Mouse (Mus musculus) midbrain, embryonic 12.5 days (tissue): ENCODE measurements around the gene Ung. TPM values are rescaled to one million over a fixed set of nuclear protein-coding genes. Genes with fewer than 3 reads are reported as not detected.

Source experiments
- ATAC-seq: fragments of 200-750 bp; cut with Nextera tagmentation; 2 replicates; pipeline ENCODE4 v1.8.0; 2017; ENCODE audit warnings: low read depth, moderate TSS enrichment, moderate library complexity; ENCODE audit not compliant: low FRiP score
- H3K27ac ChIP-seq: fragments of 300-500 bp; sonication (generic); replicated peaks from 2 replicates; pipeline ENCODE4 v1.5.1; 2016; ENCODE audit warnings: mild to moderate bottlenecking
- H3K27me3 ChIP-seq: fragments of 300-500 bp; sonication (generic); 2 replicates; pipeline ENCODE4 v1.6.1; 2016; ENCODE audit warnings: mild to moderate bottlenecking
- H3K36me3 ChIP-seq: fragments of 300-500 bp; sonication (generic); 2 replicates; pipeline ENCODE4 v1.6.1; 2016
- H3K4me1 ChIP-seq: fragments of 300-500 bp; sonication (generic); 2 replicates; pipeline ENCODE4 v1.6.1; 2016
- H3K4me2 ChIP-seq: fragments of 300-500 bp; sonication (generic); replicated peaks from 2 replicates; pipeline ENCODE4 v1.6.1; 2016; ENCODE audit warnings: mild to moderate bottlenecking, moderate library complexity
- H3K4me3 ChIP-seq: fragments of 300-500 bp; sonication (generic); 2 replicates; pipeline ENCODE4 v1.5.1; 2016; ENCODE audit warnings: mild to moderate bottlenecking
- H3K9ac ChIP-seq: fragments of 300-500 bp; sonication (generic); replicated peaks from 2 replicates; pipeline ENCODE4 v1.6.1; 2016; ENCODE audit warnings: mild to moderate bottlenecking, moderate library complexity
- H3K9me3 ChIP-seq: fragments of 300-500 bp; sonication (generic); 2 replicates; pipeline ENCODE4 v1.6.1; 2016; ENCODE audit warnings: mild to moderate bottlenecking
- WGBS: fragments of 180-500 bp; shearing (Covaris S2); methylation state at CpG from one replicate; pipeline ENCODE4 v1.1.7; 2016; 5-methylcytosine and 5-hydroxymethylcytosine counted together
- polyA plus RNA-seq: library from polyadenylated mRNA; unstranded; fragments of >200 nt; fragmentation: Nextera tagmentation; extraction: Ambion mirVana; gene quantifications from 2 replicates; pipeline ENCODE4 v1.2.1, GENCODE M21; 2016

Ung gene
- polyA plus RNA-seq, 1 experiment from 2014 or later, result 40.2 TPM

DNA sequence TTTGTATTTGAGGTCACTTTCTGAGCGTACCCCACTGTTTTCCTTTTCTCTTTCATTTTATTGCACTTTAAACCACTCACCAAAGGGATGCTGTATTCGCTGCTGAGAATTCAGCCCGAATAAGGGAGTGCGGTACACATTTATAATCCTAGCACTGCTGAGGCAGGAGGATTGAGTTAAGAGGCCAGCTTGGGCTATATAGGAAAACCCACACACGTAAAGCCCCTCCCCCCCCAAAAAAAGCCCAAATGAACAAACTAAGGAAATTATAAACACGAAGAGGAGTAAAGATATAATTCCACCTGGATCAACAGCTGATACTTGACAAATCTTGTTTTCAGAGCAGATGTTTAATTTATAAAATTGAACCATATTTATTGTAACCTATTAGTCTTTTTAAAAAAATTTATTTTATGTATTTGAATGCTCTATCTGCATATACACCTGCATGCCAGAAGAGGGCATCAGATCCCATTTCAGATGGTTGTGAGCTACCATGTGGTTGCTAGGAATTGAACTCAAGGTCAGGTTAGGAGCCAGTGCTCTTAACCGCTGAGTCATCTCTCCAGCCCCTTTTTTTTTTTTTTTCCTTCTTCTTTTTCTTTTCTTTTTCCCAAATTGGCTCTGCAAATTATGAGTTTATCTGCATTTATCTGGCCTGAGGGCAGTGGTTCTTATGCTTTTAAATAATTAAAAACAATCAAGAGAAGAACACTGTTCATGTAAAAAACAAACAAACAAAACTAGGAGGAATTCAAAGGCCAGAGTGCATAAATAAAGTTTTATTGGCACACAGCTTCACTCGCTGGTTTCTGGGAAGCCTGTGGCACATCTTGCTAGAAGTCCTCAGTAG lies 46.6 kb downstream of the Ung start:
- no peak for ATAC-seq
- no peak overlapping the region for H3K27ac ChIP-seq
- H3K27me3 ChIP-seq, result peaks cover 30% of the 10 kb centered on the region
- no peak overlapping the region for H3K9ac ChIP-seq
- peaks cover 12% of the 10 kb centered on the region for H3K4me1 ChIP-seq
- 56% methylated on average over 8 of the region's 8 CpGs for WGBS
- no peak overlapping the region for H3K4me3 ChIP-seq
- H3K4me2 ChIP-seq, result peak overlapping the region; percentile 65; the same call in 1 of the 2 replicates
- no peaks in the 10 kb centered on the region for H3K36me3 ChIP-seq
- no peaks in the 10 kb centered on the region for H3K9me3 ChIP-seq

DNA sequence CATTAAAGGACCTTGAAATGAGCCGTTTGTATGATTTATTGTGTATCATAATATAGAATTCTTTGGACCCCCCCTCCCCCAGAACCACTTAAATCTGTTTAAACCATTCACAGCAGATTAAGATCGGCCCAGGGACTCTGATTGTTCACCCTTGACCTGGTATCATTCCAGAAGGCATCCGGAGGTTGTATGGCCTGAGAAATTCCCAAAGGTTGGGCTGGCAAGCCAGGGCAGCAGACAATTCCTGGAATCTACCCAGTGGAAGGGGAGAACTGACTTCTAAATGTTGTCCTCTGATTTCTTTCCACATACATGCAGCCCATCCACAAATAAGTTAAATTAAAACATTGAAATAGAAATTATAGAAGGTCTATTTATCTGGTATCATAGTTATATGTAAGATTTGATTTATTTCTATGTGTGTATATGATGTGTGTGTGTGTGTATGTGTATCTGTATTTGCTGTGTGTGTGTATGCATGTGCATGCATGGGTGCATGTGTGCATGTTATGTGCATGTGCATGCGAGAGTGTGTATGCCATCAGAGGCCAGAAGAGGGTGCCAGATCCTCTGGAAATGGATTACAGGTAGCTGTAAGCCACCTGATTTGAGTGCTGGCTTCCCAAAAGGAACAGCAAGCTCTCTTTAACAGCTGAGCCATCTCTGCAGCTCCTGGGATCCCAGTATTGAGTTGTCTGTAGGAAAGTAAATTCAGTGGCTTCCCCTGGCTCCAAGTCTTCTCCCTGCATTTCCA lies 48.0 kb downstream of the Ung start:
- Histone ChIP-seq H3K36me3 (no peaks in the 10 kb centered on the region), H3K9ac (no peak overlapping the region), H3K4me1 (peaks cover 12% of the 10 kb centered on the region), H3K9me3 (no peaks in the 10 kb centered on the region), H3K27ac (no peak overlapping the region), H3K27me3 (peaks cover 30% of the 10 kb centered on the region), H3K4me3 (no peak overlapping the region), H3K4me2 (no peak overlapping the region)
- ATAC-seq, result no peak
- 81% methylated on average over 4 of the region's 4 CpGs for WGBS

- Histone ChIP-seq H3K4me1 (peaks cover 12% of the 10 kb centered on the region), H3K4me3 (no peak overlapping the region), H3K9ac (no peak overlapping the region), H3K27ac (no peak overlapping the region), H3K27me3 (peaks cover 21% of the 10 kb centered on the region), H3K4me2 (no peak overlapping the region), H3K9me3 (no peaks in the 10 kb centered on the region), H3K36me3 (no peaks in the 10 kb centered on the region)
- no peak for ATAC-seq
- WGBS, result 91% methylated on average over 11 of the region's 11 CpGs
Observed at GRCm38 (mm10) chr5:114179541-114179940, 49.4 kb downstream of the Ung start.

DNA sequence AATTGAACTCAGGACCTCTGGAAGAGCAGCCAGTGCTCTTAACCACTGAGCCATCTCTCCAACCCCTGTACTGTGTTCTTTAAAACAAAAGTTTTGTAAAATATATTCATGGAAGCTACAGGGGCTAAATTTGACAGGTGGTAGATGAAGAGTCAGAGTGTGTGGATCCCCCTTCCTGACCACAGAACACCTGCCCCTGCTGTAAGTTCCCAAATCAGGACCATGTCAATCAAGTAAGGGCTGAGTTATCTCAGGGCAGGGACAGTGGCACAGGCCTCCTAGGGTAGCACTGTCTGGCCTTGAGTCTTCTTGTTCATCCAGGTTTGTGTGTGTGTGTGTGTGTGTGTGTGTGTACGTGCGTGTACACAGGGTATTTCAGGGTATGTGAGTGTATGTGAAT lies 53.3 kb downstream of the Ung start:
- no peaks in the 10 kb centered on the region for H3K4me1 ChIP-seq
- 90% methylated on average over 2 of the region's 2 CpGs for WGBS
- no peak for ATAC-seq

DNA sequence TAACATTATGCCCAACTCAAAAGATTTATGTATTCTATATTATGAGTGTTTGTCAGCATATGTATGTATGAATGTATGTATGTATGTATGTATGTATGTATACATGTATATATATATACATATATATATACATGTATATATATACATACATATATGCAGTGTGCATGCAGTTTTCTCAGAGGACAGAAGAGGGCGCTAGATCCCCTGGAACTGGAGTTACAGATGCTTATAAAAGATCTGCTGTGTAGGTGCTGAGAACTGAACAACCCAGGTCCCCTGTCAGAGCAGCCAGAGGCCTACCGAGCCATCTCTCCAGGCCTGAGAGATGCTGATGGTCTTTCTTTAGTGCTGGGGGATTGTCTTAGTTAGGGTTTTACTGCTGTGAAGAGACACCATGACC lies 56.9 kb downstream of the Ung start:
- Histone ChIP-seq H3K27me3 (no peaks in the 10 kb centered on the region), H3K4me1 (no peaks in the 10 kb centered on the region), H3K4me3 (no peak overlapping the region), H3K4me2 (no peak overlapping the region), H3K9me3 (no peaks in the 10 kb centered on the region), H3K9ac (no peak overlapping the region), H3K27ac (no peak overlapping the region), H3K36me3 (no peaks in the 10 kb centered on the region)
- no peak for ATAC-seq
- 75% methylated on average over 2 of the region's 2 CpGs for WGBS

More for the DNA sequence above, 53.3 kb downstream of the Ung start:
- no peak overlapping the region for H3K27ac ChIP-seq
- H3K27me3 ChIP-seq, result peaks cover 1% of the 10 kb centered on the region
- no peak overlapping the region for H3K9ac ChIP-seq
- no peak overlapping the region for H3K4me3 ChIP-seq
- H3K4me2 ChIP-seq, result no peak overlapping the region
- no peaks in the 10 kb centered on the region for H3K36me3 ChIP-seq
- no peaks in the 10 kb centered on the region for H3K9me3 ChIP-seq

Other genes with a start within 250 kb of the Ung start
- 227 and 244 TPM in 2 replicates for gene Coro1c, start 221.6 kb upstream of the Ung start, polyA plus RNA-seq
- gene Ssh1, start 136.5 kb upstream of the Ung start, polyA plus RNA-seq, result 16.0 and 18.5 TPM in 2 replicates
- gene Dao, start 126.7 kb upstream of the Ung start, polyA plus RNA-seq, result not detected in 2 replicates
- 17.5 and 19.4 TPM in 2 replicates for gene Usp30, start 64.9 kb upstream of the Ung start, polyA plus RNA-seq
- gene Svop, start 38.8 kb upstream of the Ung start, polyA plus RNA-seq, result 47.6 and 51.7 TPM in 2 replicates
- gene Alkbh2, start 2.2 kb upstream of the Ung start, polyA plus RNA-seq, result 8.9 and 12.7 TPM in 2 replicates
- gene Acacb, start 16.1 kb downstream of the Ung start, polyA plus RNA-seq, result 2.5 and 3.1 TPM in 2 replicates
- 11.0 and 12.4 TPM in 2 replicates for gene Foxn4, start 143.4 kb downstream of the Ung start, polyA plus RNA-seq
- gene Myo1h, start 158.8 kb downstream of the Ung start, polyA plus RNA-seq, result 0.40 and 0.68 TPM in 2 replicates